Mouse (Mus musculus) left cerebral cortex, adult 18-20 months (tissue): ENCODE measurements around the gene Usmg5. TPM values are rescaled to one million over a fixed set of nuclear protein-coding genes. Genes with fewer than 3 reads are reported as not detected.

Experiments used
- DNase-seq, 2 experiments: peaks; one replicate each; pipeline ENCODE4 v3.0.0; 2021 to 2022; ENCODE audit warnings: low spot score in 2 of 2, mixed read lengths in 1 of 2
- total RNA-seq, 2 experiments: library from RNA; stranded (reverse); gene quantifications; 2 replicates each; pipeline ENCODE4 v1.2.3; 2021

Gene Usmg5
- total RNA-seq, 2 experiments from 2014 or later: 757 to 769 TPM

- DNase-seq: no peak
Observed at GRCm38 (mm10) chr19:47065860-47066259, 24.6 kb downstream of the Usmg5 start.

- no peak for DNase-seq
Observed at GRCm38 (mm10) chr19:47057684-47058083, 32.8 kb downstream of the Usmg5 start.

- DNase-seq: no peak
Observed at GRCm38 (mm10) chr19:47053471-47053870, 37.0 kb downstream of the Usmg5 start.

- no peak for DNase-seq
Observed at GRCm38 (mm10) chr19:47052927-47053326, 37.5 kb downstream of the Usmg5 start.

- peak; percentile 86 to 88 for DNase-seq
Observed at GRCm38 (mm10) chr19:47050271-47051032, 40.0 kb downstream of the Usmg5 start, which contains the start of gene Pcgf6. Gene Pcgf6, minus strand, starts transcription at chr19:47050906.

GRCm38 (mm10) chr19:47049840-47050239 lies 40.6 kb downstream of the Usmg5 start:
- no peak for DNase-seq

GRCm38 (mm10) chr19:47049061-47049460 lies 41.4 kb downstream of the Usmg5 start:
- no peak for DNase-seq

- no peak for DNase-seq
Observed at GRCm38 (mm10) chr19:47047236-47047833, 43.1 kb downstream of the Usmg5 start.

GRCm38 (mm10) chr19:47046343-47046742 lies 44.1 kb downstream of the Usmg5 start:
- no peak for DNase-seq

- no peak for DNase-seq
Observed at GRCm38 (mm10) chr19:47043608-47044007, 46.8 kb downstream of the Usmg5 start.

- DNase-seq: peak in 1 of 2 experiments; percentile 27
Observed at GRCm38 (mm10) chr19:47040720-47041473, 49.5 kb downstream of the Usmg5 start.

GRCm38 (mm10) chr19:47036596-47036995 lies 53.9 kb downstream of the Usmg5 start:
- no peak for DNase-seq

- DNase-seq: peak; percentile 63 to 76
Observed at GRCm38 (mm10) chr19:47034916-47035315, 55.5 kb downstream of the Usmg5 start.

Other genes starting within 250 kb of the Usmg5 start
- gene Ina, start 75.9 kb downstream of the Usmg5 start, total RNA-seq: 100 to 1,000 TPM; 208 to 220 TPM
- 10 to 100 TPM; 78.9 to 82.6 TPM for gene Nt5c2, start 75.5 kb downstream of the Usmg5 start, total RNA-seq
- 10 to 100 TPM; 17.3 to 19.0 TPM for gene Pcgf6, start 39.7 kb downstream of the Usmg5 start, total RNA-seq
- gene Taf5, start 22.9 kb downstream of the Usmg5 start, total RNA-seq: 1 to 10 TPM; 6.4 to 6.9 TPM
- gene Pdcd11, start 121 bp upstream of the Usmg5 start, total RNA-seq: 10 to 100 TPM; 15.3 to 16.3 TPM
- 1 to 10 TPM; 8.2 to 9.5 TPM for gene Calhm2, start 47.6 kb upstream of the Usmg5 start, total RNA-seq
- gene Calhm1, start 53.6 kb upstream of the Usmg5 start, total RNA-seq: not detected
- gene Calhm3, start 67.1 kb upstream of the Usmg5 start, total RNA-seq: not detected
- 100 to 1,000 TPM; 183 to 194 TPM for gene Neurl1a, start 88.2 kb upstream of the Usmg5 start, total RNA-seq